Mouse (Mus musculus) testis, adult 2 months (tissue): ENCODE results near the gene Kctd21. TPM values are rescaled to one million over a fixed set of nuclear protein-coding genes. Genes with fewer than 3 reads are reported as not detected.

ENCODE experiments used
- H3K27ac ChIP-seq: fragments of 200-500 bp; 2 replicates; pipeline ENCODE4 v1.5.1; 2012; ENCODE audit warnings: low read depth, low read length; ENCODE audit not compliant: control insufficient read depth, insufficient read depth
- H3K27me3 ChIP-seq: fragments of 200-500 bp; 2 replicates; pipeline ENCODE4 v1.6.1; 2012; ENCODE audit warnings: mild to moderate bottlenecking, low read length, moderate library complexity; ENCODE audit not compliant: control insufficient read depth, insufficient read depth
- H3K36me3 ChIP-seq: fragments of 200-500 bp; 2 replicates; pipeline ENCODE4 v1.6.1; 2012; ENCODE audit warnings: mild to moderate bottlenecking, low read length; ENCODE audit not compliant: control insufficient read depth, insufficient read depth
- H3K4me1 ChIP-seq: fragments of 200-500 bp; 2 replicates; pipeline ENCODE4 v1.6.1; 2012; ENCODE audit warnings: low read length; ENCODE audit not compliant: control insufficient read depth, insufficient read depth
- H3K4me3 ChIP-seq: fragments of 200-500 bp; 2 replicates; pipeline ENCODE4 v1.5.1; 2012; ENCODE audit warnings: low read depth, mild to moderate bottlenecking, low read length, moderate library complexity, mixed read lengths; ENCODE audit not compliant: control insufficient read depth
- CTCF ChIP-seq: fragments of 200-500 bp; IDR thresholded peaks from 2 replicates; pipeline ENCODE4 v1.5.1; 2012; ENCODE audit warnings: low read depth, mild to moderate bottlenecking, inconsistent platforms, low read length, moderate library complexity; ENCODE audit not compliant: control insufficient read depth, insufficient read depth, insufficient replicate concordance
- POLR2A ChIP-seq: fragments of 200-500 bp; IDR thresholded peaks from 2 replicates; pipeline ENCODE4 v1.6.1; 2012; ENCODE audit warnings: low read depth, mild to moderate bottlenecking, inconsistent platforms, low read length, moderate library complexity; ENCODE audit not compliant: control insufficient read depth
- polyA plus RNA-seq: library from polyadenylated mRNA; depleted of rRNA; stranded (reverse); fragments of >200 nt; gene quantifications from 2 replicates; pipeline ENCODE4 v1.2.3, GENCODE M21; 2012

The Kctd21 gene
- polyA plus RNA-seq, 1 experiment = 1.2 TPM

- Histone ChIP-seq H3K4me3 (no peak overlapping the region), H3K27ac (no peak overlapping the region), H3K36me3 (no peaks in the 10 kb centered on the region), H3K4me1 (no peaks in the 10 kb centered on the region), H3K27me3 (no peaks in the 10 kb centered on the region)
- TF ChIP-seq CTCF (no peak), POLR2A (no peak)
Observed at GRCm38 (mm10) chr7:97311620-97312019, 20.5 kb upstream of the Kctd21 start.

GRCm38 (mm10) chr7:97312196-97312595 is 19.9 kb upstream of the Kctd21 start:
- Histone ChIP-seq H3K27ac (no peak overlapping the region), H3K4me3 (no peak overlapping the region), H3K36me3 (no peaks in the 10 kb centered on the region), H3K4me1 (no peaks in the 10 kb centered on the region), H3K27me3 (no peaks in the 10 kb centered on the region)
- TF ChIP-seq POLR2A (no peak), CTCF (no peak)

- Histone ChIP-seq H3K36me3 (no peaks in the 10 kb centered on the region), H3K4me3 (no peak overlapping the region), H3K27me3 (no peaks in the 10 kb centered on the region), H3K4me1 (no peaks in the 10 kb centered on the region), H3K27ac (no peak overlapping the region)
- TF ChIP-seq CTCF (no peak), POLR2A (no peak)
Observed at GRCm38 (mm10) chr7:97312856-97313255, 19.3 kb upstream of the Kctd21 start.

- Histone ChIP-seq H3K4me1 (no peaks in the 10 kb centered on the region), H3K27ac (no peak overlapping the region), H3K36me3 (no peaks in the 10 kb centered on the region), H3K4me3 (no peak overlapping the region), H3K27me3 (no peaks in the 10 kb centered on the region)
- no peak for TF ChIP-seq CTCF
- TF ChIP-seq POLR2A = no peak
Observed at GRCm38 (mm10) chr7:97313364-97313995, 18.6 kb upstream of the Kctd21 start.

GRCm38 (mm10) chr7:97314646-97315045 is 17.5 kb upstream of the Kctd21 start:
- Histone ChIP-seq H3K27ac (no peak overlapping the region), H3K4me3 (no peak overlapping the region), H3K27me3 (no peaks in the 10 kb centered on the region), H3K4me1 (no peaks in the 10 kb centered on the region), H3K36me3 (no peaks in the 10 kb centered on the region)
- TF ChIP-seq POLR2A (no peak), CTCF (no peak)

GRCm38 (mm10) chr7:97315656-97316055 is 16.5 kb upstream of the Kctd21 start:
- TF ChIP-seq POLR2A = no peak
- no peak for TF ChIP-seq CTCF
- H3K4me1 ChIP-seq = no peaks in the 10 kb centered on the region

GRCm38 (mm10) chr7:97317706-97318105 is 14.4 kb upstream of the Kctd21 start:
- no peak overlapping the region for H3K27ac ChIP-seq
- no peaks in the 10 kb centered on the region for H3K27me3 ChIP-seq
- H3K36me3 ChIP-seq = no peaks in the 10 kb centered on the region
- no peak for TF ChIP-seq POLR2A
- TF ChIP-seq CTCF = no peak
- no peaks in the 10 kb centered on the region for H3K4me1 ChIP-seq
- no peak overlapping the region for H3K4me3 ChIP-seq

More at GRCm38 (mm10) chr7:97315656-97316055, 16.5 kb upstream of the Kctd21 start:
- H3K27ac ChIP-seq = no peak overlapping the region
- H3K27me3 ChIP-seq = no peaks in the 10 kb centered on the region
- no peaks in the 10 kb centered on the region for H3K36me3 ChIP-seq
- no peak overlapping the region for H3K4me3 ChIP-seq

- Histone ChIP-seq H3K4me1 (peaks cover 16% of the 10 kb centered on the region), H3K36me3 (no peaks in the 10 kb centered on the region), H3K27ac (no peak overlapping the region), H3K27me3 (no peaks in the 10 kb centered on the region), H3K4me3 (no peak overlapping the region)
- TF ChIP-seq CTCF = no peak
- TF ChIP-seq POLR2A = no peak
Observed at GRCm38 (mm10) chr7:97324342-97324741, 7.8 kb upstream of the Kctd21 start.
